Mouse (Mus musculus) megakaryocyte, embryonic 14.5 days (primary cell): ENCODE measurements around the gene Itga9. TPM values are rescaled to one million over a fixed set of nuclear protein-coding genes. Genes with fewer than 3 reads are reported as not detected.

ENCODE experiments used
- H3K27me3 ChIP-seq: replicated peaks from 2 replicates; pipeline ENCODE3; 2012; ENCODE audit warnings: inconsistent platforms
- H3K36me3 ChIP-seq: replicated peaks from 2 replicates; pipeline ENCODE3; 2012; ENCODE audit warnings: low read length, inconsistent platforms, mixed read lengths
- H3K4me1 ChIP-seq: 2 replicates; pipeline ENCODE4 v1.6.1; 2012; ENCODE audit warnings: inconsistent platforms
- H3K4me3 ChIP-seq: replicated peaks from 2 replicates; pipeline ENCODE3; 2012; ENCODE audit warnings: moderate library complexity, mild to moderate bottlenecking, inconsistent platforms
- H3K9me3 ChIP-seq: 2 replicates; pipeline ENCODE4 v1.6.1; 2012; ENCODE audit warnings: inconsistent platforms
- FLI1 ChIP-seq: IDR thresholded peaks from 2 replicates; pipeline ENCODE4 v1.6.1; 2012; ENCODE audit warnings: low read length, inconsistent platforms, mixed read lengths
- GATA1 ChIP-seq: IDR thresholded peaks from 3 replicates; pipeline ENCODE4 v1.6.1; 2012; ENCODE audit warnings: mixed read lengths, low read length, inconsistent platforms, borderline replicate concordance
- polyA plus RNA-seq: library from polyadenylated mRNA; stranded (reverse); fragments of >175 nt; gene quantifications from 2 replicates; pipeline ENCODE4 v1.2.3, GENCODE M21; 2012; ENCODE audit warnings: low replicate concordance; ENCODE audit not compliant: insufficient read depth

Itga9 gene
- polyA plus RNA-seq, 1 experiment: 0.30 TPM

DNA sequence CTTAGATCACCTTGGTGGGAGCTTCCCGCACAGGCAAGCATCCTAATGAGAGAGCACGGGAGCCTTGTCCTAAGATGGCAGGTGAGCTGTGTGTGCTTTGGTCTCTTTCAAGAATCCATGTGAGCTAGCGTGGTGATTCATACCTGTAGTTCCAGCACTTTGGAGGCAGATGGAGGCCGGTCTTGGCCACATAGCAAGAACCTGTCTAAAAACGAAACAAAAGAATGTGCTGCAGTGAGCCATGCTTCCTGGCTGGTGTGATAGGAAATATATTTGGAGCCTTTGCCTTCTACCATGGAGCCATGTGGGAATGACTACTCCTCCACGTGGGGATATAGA lies 275.4 kb downstream of the Itga9 start:
- no peaks in the 10 kb centered on the region for H3K36me3 ChIP-seq
- H3K9me3 ChIP-seq: peaks cover under 1% of the 10 kb centered on the region
- no peak overlapping the region for H3K4me3 ChIP-seq
- H3K4me1 ChIP-seq: peaks cover 12% of the 10 kb centered on the region
- TF ChIP-seq FLI1 (no peak), GATA1 (no peak)
- peaks cover 18% of the 10 kb centered on the region for H3K27me3 ChIP-seq

DNA sequence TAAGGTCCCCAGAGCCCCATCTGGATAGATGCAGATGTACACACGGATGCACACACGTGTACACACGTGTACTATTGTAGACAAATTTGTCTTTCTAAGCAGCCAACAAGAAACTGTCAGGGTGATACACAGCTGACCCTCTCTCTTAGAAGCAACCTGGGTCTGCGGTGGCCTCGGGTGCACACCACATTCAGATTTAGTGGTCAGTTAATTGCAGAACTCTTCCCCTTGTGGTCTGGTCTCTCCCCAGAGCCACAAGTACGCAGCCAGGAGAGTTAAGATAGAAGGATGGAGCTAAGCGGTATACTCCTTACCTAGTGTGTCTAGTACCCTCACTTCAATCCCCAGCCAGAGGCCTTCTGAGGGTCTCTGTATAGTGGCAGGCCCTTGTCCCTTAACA lies 276.7 kb downstream of the Itga9 start:
- Histone ChIP-seq H3K4me1 (peaks cover 14% of the 10 kb centered on the region; the same call in 1 of the 2 replicates), H3K9me3 (peaks cover 5% of the 10 kb centered on the region), H3K36me3 (no peaks in the 10 kb centered on the region), H3K4me3 (no peak overlapping the region), H3K27me3 (peaks cover 13% of the 10 kb centered on the region)
- TF ChIP-seq FLI1: no peak
- TF ChIP-seq GATA1: no peak

- no peak overlapping the region for H3K4me3 ChIP-seq
- no peaks in the 10 kb centered on the region for H3K36me3 ChIP-seq
- no peak for TF ChIP-seq GATA1
- no peak for TF ChIP-seq FLI1
- peaks cover 19% of the 10 kb centered on the region; the same call in 1 of the 2 replicates for H3K4me1 ChIP-seq
- peaks cover 14% of the 10 kb centered on the region for H3K27me3 ChIP-seq
- H3K9me3 ChIP-seq: peaks cover 5% of the 10 kb centered on the region
These were observed 279.3 kb downstream of the Itga9 start for GRCm38 (mm10) chr9:118885785-118886184.

DNA sequence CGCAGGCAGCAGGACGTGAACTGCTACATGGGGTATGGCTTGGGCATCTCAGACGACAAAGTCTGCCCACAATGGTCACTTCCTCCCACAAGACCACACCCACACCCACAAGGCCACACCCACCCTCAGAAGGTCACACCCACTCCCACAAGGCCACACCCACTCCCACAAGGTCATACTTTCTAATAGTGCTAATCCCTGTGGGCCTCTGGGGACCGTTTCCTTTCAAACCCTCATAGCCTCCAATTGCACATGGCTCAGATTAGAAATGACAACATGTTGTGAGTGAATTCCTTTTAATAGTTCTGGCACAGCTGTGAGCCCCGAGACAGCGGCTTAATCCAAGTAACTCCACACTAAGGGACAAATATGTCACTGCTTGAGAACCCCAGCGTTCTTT lies 280.7 kb downstream of the Itga9 start:
- Histone ChIP-seq H3K9me3 (peaks cover 5% of the 10 kb centered on the region), H3K27me3 (peaks cover 9% of the 10 kb centered on the region), H3K4me3 (no peak overlapping the region), H3K4me1 (peaks cover 12% of the 10 kb centered on the region; the same call in 1 of the 2 replicates), H3K36me3 (no peaks in the 10 kb centered on the region)
- no peak for TF ChIP-seq FLI1
- TF ChIP-seq GATA1: no peak

- TF ChIP-seq GATA1 (no peak), FLI1 (no peak)
- no peak overlapping the region for H3K4me3 ChIP-seq
- H3K27me3 ChIP-seq: peaks cover 9% of the 10 kb centered on the region
- peaks cover 12% of the 10 kb centered on the region; the same call in 1 of the 2 replicates for H3K4me1 ChIP-seq
- H3K9me3 ChIP-seq: peaks cover 5% of the 10 kb centered on the region
- no peaks in the 10 kb centered on the region for H3K36me3 ChIP-seq
These were observed 281.2 kb downstream of the Itga9 start for GRCm38 (mm10) chr9:118887734-118888133.

- no peak overlapping the region for H3K4me3 ChIP-seq
- H3K27me3 ChIP-seq: peaks cover 9% of the 10 kb centered on the region
- H3K36me3 ChIP-seq: no peaks in the 10 kb centered on the region
- H3K9me3 ChIP-seq: peaks cover 7% of the 10 kb centered on the region
- TF ChIP-seq FLI1 (no peak), GATA1 (no peak)
- peaks cover 9% of the 10 kb centered on the region; the same call in 1 of the 2 replicates for H3K4me1 ChIP-seq
These were observed 283.7 kb downstream of the Itga9 start for GRCm38 (mm10) chr9:118890149-118890548.

- peaks cover 9% of the 10 kb centered on the region; the same call in 1 of the 2 replicates for H3K4me1 ChIP-seq
- H3K9me3 ChIP-seq: peaks cover 7% of the 10 kb centered on the region
- peaks cover 9% of the 10 kb centered on the region for H3K27me3 ChIP-seq
- no peaks in the 10 kb centered on the region for H3K36me3 ChIP-seq
- no peak for TF ChIP-seq GATA1
- TF ChIP-seq FLI1: no peak
- no peak overlapping the region for H3K4me3 ChIP-seq
These were observed 284.2 kb downstream of the Itga9 start for GRCm38 (mm10) chr9:118890645-118891044.

DNA sequence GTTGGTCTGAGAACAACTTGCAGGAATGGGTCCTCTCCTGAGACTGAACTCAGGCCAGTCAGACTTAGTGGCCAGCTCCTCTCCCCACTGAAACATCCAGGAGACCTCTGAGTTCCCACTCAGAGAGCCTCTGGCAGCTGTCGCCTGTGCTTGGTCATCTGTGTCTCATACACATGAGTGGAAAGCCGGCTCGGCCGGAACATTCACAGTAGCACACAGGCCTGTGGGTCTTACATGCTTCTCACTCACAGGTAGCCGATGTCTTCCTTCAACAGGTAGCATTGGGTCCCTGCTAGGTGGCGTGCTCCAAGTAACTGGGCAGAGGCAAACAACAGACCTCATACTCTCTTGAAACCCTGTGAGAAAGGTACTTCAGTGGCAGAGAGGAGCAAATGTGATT lies 284.6 kb downstream of the Itga9 start:
- Histone ChIP-seq H3K9me3 (peaks cover 7% of the 10 kb centered on the region), H3K27me3 (peaks cover 9% of the 10 kb centered on the region), H3K4me1 (peaks cover 9% of the 10 kb centered on the region; the same call in 1 of the 2 replicates), H3K4me3 (no peak overlapping the region), H3K36me3 (no peaks in the 10 kb centered on the region)
- TF ChIP-seq FLI1 (no peak), GATA1 (no peak)

DNA sequence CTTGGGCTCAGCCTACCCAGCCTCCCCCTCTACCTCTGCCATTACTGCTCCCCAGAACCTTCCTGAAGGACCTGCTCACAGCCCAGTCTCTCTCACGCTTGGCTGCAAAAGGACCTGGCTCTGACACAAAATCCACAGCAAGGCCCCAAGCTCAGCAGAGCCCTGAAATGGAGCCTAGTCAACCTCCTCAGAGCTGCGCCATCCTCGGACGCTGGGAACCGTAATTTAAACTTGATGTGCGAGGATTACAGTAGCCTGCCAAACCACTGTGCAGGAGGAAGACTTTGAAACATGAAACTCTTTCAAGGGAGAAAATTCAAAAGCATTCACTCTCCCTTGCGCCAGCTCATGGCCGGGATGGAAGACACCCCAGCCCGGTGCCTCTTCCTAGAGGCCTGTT lies 285.1 kb downstream of the Itga9 start:
- Histone ChIP-seq H3K36me3 (no peaks in the 10 kb centered on the region), H3K9me3 (peaks cover 7% of the 10 kb centered on the region), H3K4me3 (no peak overlapping the region), H3K4me1 (peaks cover 9% of the 10 kb centered on the region; the same call in 1 of the 2 replicates), H3K27me3 (peaks cover 7% of the 10 kb centered on the region)
- TF ChIP-seq GATA1 (no peak), FLI1 (no peak)

- Histone ChIP-seq H3K4me3 (no peak overlapping the region), H3K36me3 (no peaks in the 10 kb centered on the region), H3K9me3 (0 out of 2 replicates have a peak, but pooled peaks cover 3% of the 10 kb centered on the region), H3K27me3 (peaks cover 4% of the 10 kb centered on the region), H3K4me1 (no peaks in the 10 kb centered on the region)
- TF ChIP-seq FLI1 (no peak), GATA1 (no peak)
These were observed 288.6 kb downstream of the Itga9 start for GRCm38 (mm10) chr9:118895101-118895500.

DNA sequence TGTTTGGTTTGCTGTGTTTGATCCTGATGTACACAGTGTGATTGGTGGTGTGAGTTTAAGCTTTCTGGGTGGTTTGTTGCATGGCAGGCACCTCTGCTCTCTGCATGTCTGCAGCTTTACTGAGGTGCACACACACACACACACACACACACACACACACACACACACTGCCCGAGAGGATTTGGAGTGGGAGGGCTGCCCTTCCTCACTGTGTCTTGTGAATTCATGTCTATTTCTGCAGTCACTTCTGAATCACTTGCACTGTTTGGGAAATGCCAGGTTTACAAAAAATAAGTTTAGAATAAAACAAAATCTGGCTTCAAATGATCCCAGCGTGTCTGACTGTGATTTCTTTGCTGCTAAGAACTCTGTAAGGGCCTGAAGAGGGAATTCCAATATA lies 294.2 kb downstream of the Itga9 start:
- TF ChIP-seq FLI1 (no peak), GATA1 (no peak)

More for the DNA sequence above, 294.2 kb downstream of the Itga9 start:
- Histone ChIP-seq H3K9me3 (no peaks in the 10 kb centered on the region), H3K27me3 (peaks cover 25% of the 10 kb centered on the region), H3K36me3 (no peaks in the 10 kb centered on the region), H3K4me1 (no peaks in the 10 kb centered on the region), H3K4me3 (no peak overlapping the region)
